Mouse (Mus musculus) forebrain, embryonic 16.5 days (tissue): ENCODE data around the gene Scnn1a. TPM values are rescaled to one million over a fixed set of nuclear protein-coding genes. Genes with fewer than 3 reads are reported as not detected.
A peak's percentile ranks its signal among the peaks of the same experiment; 100 is the strongest.

Experiments
- ATAC-seq: fragments of 200-750 bp; cut with Nextera tagmentation; 2 replicates; pipeline ENCODE4 v1.8.0; 2017; ENCODE audit warnings: mild to moderate bottlenecking, moderate library complexity
- H3K27ac ChIP-seq: fragments of 300-500 bp; sonication (generic); 2 replicates; pipeline ENCODE4 v1.5.1; 2014; ENCODE audit warnings: low read length, control low read depth
- H3K27me3 ChIP-seq: fragments of 300-500 bp; sonication (generic); replicated peaks from 2 replicates; pipeline ENCODE4 v1.6.1; 2014; ENCODE audit warnings: low read length; ENCODE audit not compliant: control insufficient read depth, insufficient read depth
- H3K36me3 ChIP-seq: fragments of 300-500 bp; sonication (generic); 2 replicates; pipeline ENCODE4 v1.6.1; 2014; ENCODE audit not compliant: control insufficient read depth, insufficient read depth
- H3K4me1 ChIP-seq: fragments of 300-500 bp; sonication (generic); replicated peaks from 2 replicates; pipeline ENCODE4 v1.6.1; 2014; ENCODE audit warnings: low read length; ENCODE audit not compliant: control insufficient read depth, insufficient read depth
- H3K4me2 ChIP-seq: fragments of 300-500 bp; sonication (generic); 2 replicates; pipeline ENCODE4 v1.6.1; 2014; ENCODE audit warnings: mild to moderate bottlenecking, low read length, control low read depth
- H3K4me3 ChIP-seq: fragments of 300-500 bp; sonication (generic); replicated peaks from 2 replicates; pipeline ENCODE4 v1.5.1; 2014; ENCODE audit warnings: mild to moderate bottlenecking, low read length, control low read depth
- H3K9ac ChIP-seq: fragments of 300-500 bp; sonication (generic); replicated peaks from 2 replicates; pipeline ENCODE4 v1.6.1; 2014; ENCODE audit warnings: low read depth, low read length, control low read depth
- H3K9me3 ChIP-seq: fragments of 300-500 bp; sonication (generic); 2 replicates; pipeline ENCODE4 v1.6.1; 2016; ENCODE audit warnings: low read length; ENCODE audit not compliant: control insufficient read depth
- whole genome bisulfite sequencing: fragments of 180-500 bp; shearing (Covaris S2); extraction: QIAGEN DNeasy Blood & Tissue Kit; methylation state at CpG from one replicate; pipeline ENCODE4 v1.1.7; 2014; 5-methylcytosine and 5-hydroxymethylcytosine counted together
- polyA plus RNA-seq: library from polyadenylated mRNA; unstranded; fragments of >200 nt; fragmentation: Nextera tagmentation; extraction: Ambion mirVana; gene quantifications from 2 replicates; pipeline ENCODE4 v1.2.1, GENCODE M21; 2015

Scnn1a gene
- polyA plus RNA-seq, 1 experiment from 2014 or later: 0.39 TPM

DNA sequence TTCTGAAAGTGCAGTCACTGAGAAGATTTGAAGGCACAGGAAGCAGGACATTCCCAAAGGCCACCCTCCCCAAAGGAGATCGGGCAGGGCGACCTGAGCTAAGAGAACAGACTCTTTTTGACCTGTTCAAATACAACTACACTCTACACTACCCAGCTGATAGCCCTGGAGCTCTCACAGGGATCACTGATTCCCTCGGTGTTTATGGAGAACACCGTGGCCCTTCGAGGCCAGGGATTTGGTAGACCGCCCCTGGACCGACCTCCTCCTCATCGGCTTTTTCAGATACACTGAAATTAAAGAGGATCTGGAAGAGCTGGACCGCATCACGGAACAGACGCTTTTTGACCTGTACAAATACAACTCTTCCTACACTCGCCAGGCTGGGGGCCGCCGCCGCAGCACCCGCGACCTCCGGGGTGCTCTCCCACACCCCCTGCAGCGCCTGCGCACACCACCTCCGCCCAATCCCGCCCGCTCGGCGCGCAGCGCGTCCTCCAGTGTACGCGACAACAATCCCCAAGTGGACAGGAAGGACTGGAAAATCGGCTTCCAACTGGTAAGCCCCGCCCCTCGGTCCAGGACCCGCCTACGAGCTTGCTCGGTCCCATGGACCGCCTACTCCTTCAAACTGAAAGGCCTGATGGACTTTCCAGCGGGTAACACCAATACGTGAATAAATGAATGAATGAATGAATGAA is 10.3 kb downstream of the Scnn1a start:
- Histone ChIP-seq H3K4me3 (peak overlapping the region; percentile 61), H3K9me3 (no peaks in the 10 kb centered on the region), H3K4me2 (peak overlapping the region; percentile 93), H3K9ac (peak overlapping the region; percentile 66), H3K4me1 (peaks cover 7% of the 10 kb centered on the region; the same call in 1 of the 2 replicates), H3K36me3 (no peaks in the 10 kb centered on the region), H3K27ac (no peak overlapping the region), H3K27me3 (no peaks in the 10 kb centered on the region)
- ATAC-seq: peak; percentile 88
- under 1% methylated on average over 39 of the region's 39 CpGs for WGBS

DNA sequence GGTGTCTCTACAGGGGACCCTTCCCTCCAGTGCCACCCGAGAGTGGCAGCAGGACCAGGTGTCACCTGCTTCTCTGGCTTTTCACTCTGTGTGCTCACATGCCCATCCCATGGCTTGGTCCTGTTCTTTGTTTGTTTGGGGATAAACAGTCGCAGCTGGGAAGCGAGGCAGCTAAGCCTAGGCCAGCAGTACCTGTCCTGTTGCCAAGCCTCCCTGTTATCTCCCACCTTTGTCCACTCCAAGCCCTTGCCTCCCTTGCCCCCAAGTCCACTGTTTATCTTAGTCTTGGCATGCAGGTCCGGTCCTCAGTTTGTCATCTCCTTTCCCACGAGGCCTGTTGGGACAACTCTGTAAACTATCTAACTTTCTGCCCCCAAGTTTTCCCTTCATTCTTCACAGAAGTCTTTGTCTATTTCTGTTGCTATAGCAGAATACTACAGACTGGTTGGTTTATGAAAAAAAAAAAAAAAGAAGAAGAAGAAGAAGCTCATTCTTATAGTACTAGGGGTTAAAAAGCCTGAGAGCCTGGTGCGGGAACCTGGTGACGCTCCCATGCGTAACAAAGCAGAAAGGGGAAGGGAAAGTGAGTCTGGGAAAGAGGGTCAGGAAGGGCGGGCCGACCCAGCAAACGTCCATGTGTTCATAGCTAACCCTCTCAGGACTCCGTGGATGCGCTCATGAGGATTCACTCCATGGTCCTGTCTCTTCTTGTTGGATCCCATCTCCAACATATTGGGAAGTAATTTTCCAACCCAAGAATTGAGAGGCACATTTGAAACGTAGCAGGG is 12.8 kb downstream of the Scnn1a start:
- H3K4me2 ChIP-seq: no peak overlapping the region
- no peak for ATAC-seq
- H3K36me3 ChIP-seq: no peaks in the 10 kb centered on the region
- no peak overlapping the region for H3K27ac ChIP-seq
- H3K4me3 ChIP-seq: no peak overlapping the region
- 75% methylated on average over 14 of the region's 14 CpGs for WGBS
- no peaks in the 10 kb centered on the region for H3K9me3 ChIP-seq
- H3K27me3 ChIP-seq: no peaks in the 10 kb centered on the region
- peaks cover 7% of the 10 kb centered on the region; the same call in 1 of the 2 replicates for H3K4me1 ChIP-seq
- no peak overlapping the region for H3K9ac ChIP-seq

DNA sequence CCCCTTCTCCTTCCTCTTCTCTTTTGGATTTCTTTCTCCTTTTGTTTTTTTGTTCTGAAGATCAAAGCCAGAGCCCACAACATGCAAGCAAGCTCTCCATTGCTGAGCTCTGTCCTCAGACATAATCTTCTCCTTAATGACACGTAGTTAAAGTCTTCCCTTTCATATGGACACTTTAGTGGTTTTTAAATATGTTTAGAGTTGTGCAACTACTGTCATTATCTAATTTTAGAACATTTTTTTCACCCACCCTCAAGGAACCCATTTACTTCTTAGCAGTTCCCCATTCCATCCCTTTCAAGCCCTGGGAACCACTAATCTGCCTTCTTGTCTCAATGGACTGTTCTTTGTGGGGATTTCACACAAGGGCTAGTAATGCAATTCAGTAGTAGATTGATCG is 13.9 kb downstream of the Scnn1a start:
- H3K4me2 ChIP-seq: no peak overlapping the region
- no peaks in the 10 kb centered on the region for H3K9me3 ChIP-seq
- peaks cover 7% of the 10 kb centered on the region; the same call in 1 of the 2 replicates for H3K4me1 ChIP-seq
- no peak for ATAC-seq
- 44% methylated on average over 2 of the region's 2 CpGs for WGBS
- H3K4me3 ChIP-seq: no peak overlapping the region
- no peak overlapping the region for H3K9ac ChIP-seq
- no peak overlapping the region for H3K27ac ChIP-seq
- H3K36me3 ChIP-seq: no peaks in the 10 kb centered on the region
- H3K27me3 ChIP-seq: no peaks in the 10 kb centered on the region

DNA sequence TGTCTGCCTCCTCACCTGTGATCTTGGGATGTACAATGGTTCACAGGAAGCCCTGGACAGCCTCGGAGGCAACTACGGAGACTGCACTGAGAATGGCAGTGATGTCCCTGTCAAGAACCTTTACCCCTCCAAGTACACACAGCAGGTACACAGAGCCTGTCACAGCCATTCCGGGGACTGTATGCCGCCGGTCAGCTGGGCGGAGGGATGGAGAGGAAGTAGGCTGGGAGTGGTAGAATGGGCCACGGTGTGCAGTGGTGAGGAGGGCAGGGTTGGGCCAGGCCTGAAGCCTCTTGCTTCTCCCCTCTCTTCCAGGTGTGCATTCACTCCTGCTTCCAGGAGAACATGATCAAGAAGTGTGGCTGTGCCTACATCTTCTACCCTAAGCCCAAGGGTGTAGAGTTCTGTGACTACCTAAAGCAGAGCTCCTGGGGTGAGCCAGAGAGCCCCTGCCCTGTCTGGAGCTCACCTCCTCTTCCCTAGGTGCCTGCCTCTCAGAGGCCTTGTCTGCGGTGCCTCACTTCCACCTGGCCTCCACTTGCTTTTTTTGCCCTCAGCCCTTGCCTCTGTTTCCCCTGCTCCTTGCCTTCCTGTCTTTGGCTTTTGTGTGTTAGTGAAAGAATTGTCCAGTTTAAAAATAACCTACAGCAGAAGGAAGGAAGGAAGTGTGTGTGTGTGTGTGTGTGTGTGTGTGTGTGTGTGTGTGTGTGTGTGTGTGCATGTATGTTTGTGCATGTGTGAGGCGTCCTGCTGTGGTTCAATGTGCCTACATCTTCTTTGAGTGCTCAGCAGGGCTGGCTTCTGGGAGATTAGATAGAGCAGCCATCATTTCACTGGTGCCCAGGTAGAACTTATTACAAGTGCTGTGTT is 18.6 kb downstream of the Scnn1a start:
- Histone ChIP-seq H3K36me3 (no peaks in the 10 kb centered on the region), H3K9ac (no peak overlapping the region), H3K27me3 (no peaks in the 10 kb centered on the region), H3K4me3 (no peak overlapping the region), H3K4me2 (no peak overlapping the region), H3K4me1 (no peaks in the 10 kb centered on the region), H3K27ac (no peak overlapping the region), H3K9me3 (no peaks in the 10 kb centered on the region)
- no peak for ATAC-seq
- 73% methylated on average over 9 of the region's 9 CpGs for WGBS

DNA sequence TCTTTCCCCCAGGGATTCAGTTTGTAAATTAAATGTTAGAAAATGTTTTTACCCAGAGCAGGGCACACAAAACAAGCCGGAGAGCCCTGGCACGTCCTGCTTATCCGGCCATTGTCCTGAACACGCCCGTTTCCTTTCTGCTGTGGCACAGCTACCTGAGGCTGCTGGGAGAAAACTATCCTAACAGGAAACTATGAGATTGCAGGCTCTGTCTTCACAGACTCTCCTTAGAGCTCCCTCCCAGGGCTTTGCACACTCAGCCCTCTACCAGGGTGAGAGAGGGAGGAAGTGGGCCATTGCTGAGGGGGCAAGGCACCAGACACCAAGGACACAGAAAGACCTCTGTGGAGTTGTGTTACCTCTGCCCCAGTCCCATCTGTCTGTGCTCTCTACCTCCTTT is 19.8 kb downstream of the Scnn1a start:
- no peak overlapping the region for H3K4me2 ChIP-seq
- H3K4me1 ChIP-seq: no peaks in the 10 kb centered on the region
- H3K9me3 ChIP-seq: no peaks in the 10 kb centered on the region
- H3K27ac ChIP-seq: no peak overlapping the region
- WGBS: 71% methylated on average over 5 of the region's 5 CpGs
- H3K27me3 ChIP-seq: no peaks in the 10 kb centered on the region
- H3K36me3 ChIP-seq: no peaks in the 10 kb centered on the region
- H3K4me3 ChIP-seq: no peak overlapping the region
- no peak for ATAC-seq
- no peak overlapping the region for H3K9ac ChIP-seq

DNA sequence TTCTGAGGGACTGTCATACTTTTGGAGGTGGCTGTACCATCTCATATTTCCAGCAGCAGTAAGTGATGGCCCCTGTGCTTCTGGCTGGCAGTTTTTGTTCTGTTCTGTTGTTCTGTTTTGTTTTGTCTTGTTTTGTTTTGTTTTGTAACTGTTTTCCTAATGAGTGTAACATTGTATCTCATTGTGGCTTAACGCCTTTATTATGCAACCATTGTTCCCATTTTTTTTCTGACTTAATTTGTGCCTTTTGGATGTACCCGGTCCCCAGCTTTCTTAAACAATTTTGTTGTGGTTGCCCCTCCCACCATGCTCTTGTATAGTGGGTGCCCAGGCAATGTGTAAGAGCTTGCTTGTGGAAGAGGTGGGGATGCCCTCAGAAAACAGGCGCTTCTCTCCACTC is 21.7 kb downstream of the Scnn1a start:
- H3K27me3 ChIP-seq: no peaks in the 10 kb centered on the region
- no peak overlapping the region for H3K9ac ChIP-seq
- no peak overlapping the region for H3K4me2 ChIP-seq
- H3K27ac ChIP-seq: no peak overlapping the region
- no peak overlapping the region for H3K4me3 ChIP-seq
- H3K9me3 ChIP-seq: no peaks in the 10 kb centered on the region
- ATAC-seq: no peak
- H3K36me3 ChIP-seq: no peaks in the 10 kb centered on the region
- WGBS: 43% methylated on average over 3 of the region's 3 CpGs
- H3K4me1 ChIP-seq: no peaks in the 10 kb centered on the region

DNA sequence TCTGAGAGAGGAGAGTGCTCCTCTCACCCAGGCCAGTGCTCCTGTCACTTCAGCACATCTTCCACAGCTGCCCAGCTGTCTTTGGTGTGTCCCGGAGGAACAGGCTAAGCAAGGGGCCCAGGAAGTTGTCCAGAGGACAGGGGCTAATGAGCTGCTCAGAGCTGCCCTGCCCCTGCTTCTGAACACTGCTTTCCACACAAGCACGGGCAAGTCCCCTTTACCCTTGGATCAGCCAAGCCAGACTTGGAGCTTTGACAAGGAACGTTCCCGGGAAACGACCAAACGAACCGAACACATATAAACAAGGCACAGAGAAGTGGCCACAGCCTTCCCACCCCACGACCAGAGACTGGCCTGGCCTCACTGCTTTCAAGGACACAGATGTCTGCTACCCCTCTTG is 23.6 kb downstream of the Scnn1a start:
- Histone ChIP-seq H3K36me3 (no peaks in the 10 kb centered on the region), H3K9me3 (no peaks in the 10 kb centered on the region), H3K4me3 (no peak overlapping the region), H3K27ac (no peak overlapping the region), H3K27me3 (no peaks in the 10 kb centered on the region), H3K4me1 (peaks cover 3% of the 10 kb centered on the region), H3K4me2 (no peak overlapping the region), H3K9ac (no peak overlapping the region)
- no peak for ATAC-seq
- 28% methylated on average over 8 of the region's 8 CpGs for WGBS

DNA sequence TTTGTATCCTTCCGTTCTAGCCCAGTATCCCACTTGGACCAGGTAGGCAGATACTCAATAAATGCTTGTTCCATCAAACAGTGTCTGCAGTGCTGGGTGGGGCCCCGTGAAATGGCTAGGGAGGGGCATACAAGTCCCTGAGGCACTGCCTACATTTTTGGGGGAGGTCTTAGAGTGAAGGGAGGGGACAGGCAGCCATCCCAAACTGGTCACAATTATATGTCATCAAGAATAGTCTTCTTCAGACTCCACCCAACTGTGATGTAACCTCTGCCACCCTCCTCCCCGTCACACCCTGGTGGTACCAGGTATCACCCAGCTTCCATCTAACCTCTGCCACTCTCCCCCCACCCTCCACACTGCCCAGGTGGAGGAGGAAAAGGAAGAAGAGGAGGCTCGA is 24.4 kb downstream of the Scnn1a start:
- no peak for ATAC-seq

DNA sequence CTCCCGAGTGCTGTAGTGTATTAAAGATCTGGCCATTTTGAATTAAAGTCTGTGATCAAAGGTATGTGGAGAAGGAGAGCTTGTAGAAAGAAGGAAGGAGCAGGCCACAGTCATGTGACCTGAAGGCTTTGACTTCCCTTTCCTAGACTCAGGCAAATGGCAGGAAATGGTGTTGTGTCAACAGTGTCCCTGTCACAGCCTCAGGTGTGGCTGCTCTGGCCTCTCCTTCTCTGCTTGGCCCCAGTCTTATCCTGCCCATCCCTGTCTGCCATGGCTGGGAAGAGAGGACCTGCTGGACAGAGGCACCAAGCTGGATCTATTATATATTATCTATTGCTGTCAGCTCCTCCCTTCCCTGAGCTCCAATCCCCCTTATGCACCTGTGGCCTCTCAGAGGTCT is 25.2 kb downstream of the Scnn1a start:
- ATAC-seq: no peak
- Histone ChIP-seq H3K36me3 (no peaks in the 10 kb centered on the region), H3K9me3 (no peaks in the 10 kb centered on the region), H3K4me2 (no peak overlapping the region), H3K9ac (no peak overlapping the region), H3K27ac (no peak overlapping the region), H3K4me1 (peaks cover 15% of the 10 kb centered on the region), H3K4me3 (no peak overlapping the region), H3K27me3 (no peaks in the 10 kb centered on the region)
- 56% methylated on average over 1 of the region's 1 CpGs for WGBS

More for the DNA sequence above, 24.4 kb downstream of the Scnn1a start:
- 62% methylated on average over 4 of the region's 4 CpGs for WGBS
- H3K4me1 ChIP-seq: peaks cover 10% of the 10 kb centered on the region
- no peaks in the 10 kb centered on the region for H3K9me3 ChIP-seq
- no peak overlapping the region for H3K27ac ChIP-seq
- H3K4me2 ChIP-seq: no peak overlapping the region
- H3K4me3 ChIP-seq: no peak overlapping the region
- no peaks in the 10 kb centered on the region for H3K27me3 ChIP-seq
- H3K9ac ChIP-seq: no peak overlapping the region
- H3K36me3 ChIP-seq: no peaks in the 10 kb centered on the region
